Mouse (Mus musculus): ENCODE measurements around the gene Aspdh.

Gene Aspdh

DNA sequence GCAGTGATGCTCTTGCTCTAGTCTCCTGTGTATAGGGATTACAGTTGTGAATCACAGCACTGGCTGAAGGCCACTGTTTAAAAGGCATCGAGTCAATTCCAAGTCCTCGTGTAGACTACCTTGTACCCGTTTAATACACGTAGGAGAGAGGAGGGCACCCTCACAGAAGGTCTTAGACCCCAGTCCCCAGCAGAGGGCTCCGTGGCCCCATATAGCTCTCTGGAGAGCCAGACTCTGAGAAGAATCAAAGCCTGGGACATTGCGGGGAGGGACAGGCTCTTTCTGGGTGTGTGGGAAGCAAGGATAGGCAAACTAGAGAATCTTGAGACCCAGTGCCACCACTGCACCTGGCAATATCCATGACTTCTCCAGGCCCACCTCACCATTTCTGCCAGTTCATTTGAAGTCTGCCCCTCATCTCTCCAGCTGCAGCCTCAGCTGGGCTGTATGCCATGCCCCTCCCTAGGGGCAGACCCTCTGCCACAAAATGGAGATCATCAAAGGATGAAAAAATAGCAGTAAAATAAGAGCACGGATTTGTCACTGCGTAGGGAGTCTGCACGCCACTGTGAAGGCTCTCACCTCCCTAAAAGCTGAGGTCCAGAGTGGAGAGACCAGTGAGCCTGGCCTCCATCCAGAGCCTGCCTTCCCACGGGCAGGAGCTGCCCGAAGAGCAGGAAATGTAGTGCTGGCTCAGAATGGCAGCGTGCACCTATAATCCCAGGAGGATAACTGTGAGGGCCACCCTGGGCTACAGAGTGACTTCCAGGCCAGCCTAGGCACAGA, 18.9 kb upstream of the Aspdh start:
- DNase-seq, result peak; percentile 80 to 89

DNA sequence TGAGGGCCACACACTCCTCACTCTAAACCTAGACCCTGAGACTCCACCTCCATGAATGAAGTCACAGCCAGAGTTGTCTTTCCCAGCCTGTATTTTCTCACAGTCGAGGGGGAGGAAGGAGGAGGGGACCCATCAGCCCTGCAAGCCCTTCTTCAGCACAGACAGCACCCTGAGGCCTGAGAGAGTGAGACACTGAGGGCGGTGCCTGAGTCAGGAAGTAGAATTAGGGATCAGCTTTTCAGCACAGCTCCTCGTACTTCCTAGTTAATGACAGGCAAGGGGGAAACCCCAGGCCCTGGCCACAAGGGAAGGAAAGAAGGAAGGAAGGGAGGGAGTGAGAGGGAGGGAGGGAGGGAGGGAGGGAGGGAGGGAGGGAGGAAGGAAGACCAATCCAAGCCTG, 11.9 kb upstream of the Aspdh start:
- peak in 1 of 2 experiments; percentile 7 for DNase-seq

DNA sequence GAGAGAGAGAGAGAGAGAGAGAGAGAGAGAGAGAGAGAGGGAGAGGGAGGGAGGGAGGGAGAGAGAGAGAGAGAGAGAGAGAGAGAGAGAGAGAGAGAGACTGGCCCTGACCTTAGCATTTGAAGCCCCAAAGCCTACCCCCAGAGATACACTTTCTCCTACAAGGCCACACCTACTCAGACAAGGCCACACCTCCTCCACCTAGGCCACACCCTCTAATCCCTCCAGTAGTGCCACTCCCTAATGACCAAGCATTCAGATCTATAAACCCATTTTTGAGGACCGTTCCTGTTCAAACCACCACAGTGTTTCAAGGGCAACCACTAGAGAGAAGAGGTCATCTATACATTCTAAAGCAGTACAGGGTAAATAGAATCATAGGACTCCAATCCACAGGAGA, 8.9 kb upstream of the Aspdh start:
- peak in 1 of 2 experiments; percentile 7 for DNase-seq

DNA sequence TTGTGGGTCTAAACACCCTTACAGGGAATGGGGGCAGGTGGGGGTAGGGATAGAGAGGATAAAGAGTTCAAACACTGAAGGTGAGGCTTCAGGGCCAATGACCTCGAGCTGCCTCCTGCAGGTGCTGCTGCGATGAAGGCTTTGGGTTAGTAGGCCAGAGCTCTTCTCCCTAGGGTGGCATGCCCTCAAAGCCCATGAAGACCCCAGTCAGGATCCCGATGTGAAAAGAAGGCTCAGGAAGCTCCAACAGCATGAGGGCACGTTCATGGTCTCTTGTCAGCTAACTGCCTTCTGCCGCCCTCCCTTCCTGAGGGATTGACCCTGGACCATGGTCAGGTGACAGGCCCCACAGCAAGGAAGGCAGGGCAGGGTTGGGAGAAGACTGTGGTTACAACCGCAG, 5.1 kb upstream of the Aspdh start:
- peak; percentile 23 to 27 for DNase-seq

DNA sequence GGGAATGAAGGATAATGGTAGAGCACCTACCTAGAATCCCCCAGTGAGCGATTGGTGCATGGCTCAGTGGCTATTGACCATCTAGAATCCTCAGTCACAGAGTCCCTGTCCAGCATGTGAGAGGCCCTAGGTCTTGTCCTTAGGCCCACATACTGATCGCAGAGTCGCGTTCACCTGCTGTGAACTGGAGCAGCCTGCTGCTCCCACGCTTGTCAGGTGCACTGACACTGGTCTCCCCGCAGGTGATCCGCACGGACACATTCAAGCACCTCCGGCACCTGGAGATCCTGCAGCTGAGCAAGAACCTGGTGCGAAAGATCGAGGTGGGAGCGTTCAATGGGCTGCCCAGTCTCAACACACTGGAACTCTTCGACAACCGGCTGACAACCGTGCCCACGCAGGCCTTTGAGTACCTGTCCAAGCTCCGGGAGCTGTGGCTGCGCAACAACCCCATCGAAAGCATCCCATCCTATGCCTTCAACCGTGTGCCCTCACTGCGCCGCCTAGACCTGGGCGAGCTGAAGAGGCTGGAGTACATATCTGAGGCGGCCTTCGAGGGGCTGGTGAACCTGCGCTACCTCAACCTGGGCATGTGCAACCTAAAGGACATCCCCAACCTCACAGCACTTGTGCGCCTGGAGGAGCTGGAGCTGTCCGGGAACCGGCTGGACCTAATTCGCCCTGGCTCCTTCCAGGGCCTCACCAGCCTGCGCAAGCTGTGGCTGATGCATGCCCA, 4.3 kb upstream of the Aspdh start:
- DNase-seq, result peak; percentile 51

DNA sequence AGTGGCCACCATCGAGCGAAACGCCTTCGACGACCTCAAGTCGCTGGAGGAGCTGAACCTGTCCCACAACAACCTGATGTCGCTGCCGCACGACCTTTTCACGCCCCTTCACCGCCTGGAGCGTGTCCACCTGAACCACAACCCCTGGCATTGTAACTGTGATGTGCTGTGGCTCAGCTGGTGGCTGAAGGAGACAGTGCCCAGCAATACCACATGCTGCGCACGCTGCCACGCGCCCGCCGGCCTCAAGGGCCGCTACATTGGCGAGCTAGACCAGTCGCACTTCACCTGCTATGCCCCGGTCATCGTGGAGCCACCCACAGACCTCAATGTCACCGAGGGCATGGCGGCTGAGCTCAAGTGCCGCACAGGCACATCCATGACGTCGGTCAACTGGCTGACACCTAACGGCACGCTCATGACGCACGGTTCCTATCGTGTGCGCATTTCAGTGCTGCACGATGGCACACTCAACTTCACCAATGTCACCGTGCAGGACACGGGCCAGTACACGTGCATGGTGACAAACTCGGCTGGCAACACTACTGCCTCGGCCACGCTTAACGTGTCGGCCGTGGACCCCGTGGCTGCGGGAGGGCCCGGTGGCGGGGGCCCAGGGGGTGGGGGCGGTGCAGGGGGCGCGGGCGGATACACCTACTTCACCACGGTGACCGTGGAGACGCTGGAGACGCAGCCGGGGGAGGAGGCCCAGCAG, 3.5 kb upstream of the Aspdh start:
- DNase-seq, result peak; percentile 38 to 49

DNA sequence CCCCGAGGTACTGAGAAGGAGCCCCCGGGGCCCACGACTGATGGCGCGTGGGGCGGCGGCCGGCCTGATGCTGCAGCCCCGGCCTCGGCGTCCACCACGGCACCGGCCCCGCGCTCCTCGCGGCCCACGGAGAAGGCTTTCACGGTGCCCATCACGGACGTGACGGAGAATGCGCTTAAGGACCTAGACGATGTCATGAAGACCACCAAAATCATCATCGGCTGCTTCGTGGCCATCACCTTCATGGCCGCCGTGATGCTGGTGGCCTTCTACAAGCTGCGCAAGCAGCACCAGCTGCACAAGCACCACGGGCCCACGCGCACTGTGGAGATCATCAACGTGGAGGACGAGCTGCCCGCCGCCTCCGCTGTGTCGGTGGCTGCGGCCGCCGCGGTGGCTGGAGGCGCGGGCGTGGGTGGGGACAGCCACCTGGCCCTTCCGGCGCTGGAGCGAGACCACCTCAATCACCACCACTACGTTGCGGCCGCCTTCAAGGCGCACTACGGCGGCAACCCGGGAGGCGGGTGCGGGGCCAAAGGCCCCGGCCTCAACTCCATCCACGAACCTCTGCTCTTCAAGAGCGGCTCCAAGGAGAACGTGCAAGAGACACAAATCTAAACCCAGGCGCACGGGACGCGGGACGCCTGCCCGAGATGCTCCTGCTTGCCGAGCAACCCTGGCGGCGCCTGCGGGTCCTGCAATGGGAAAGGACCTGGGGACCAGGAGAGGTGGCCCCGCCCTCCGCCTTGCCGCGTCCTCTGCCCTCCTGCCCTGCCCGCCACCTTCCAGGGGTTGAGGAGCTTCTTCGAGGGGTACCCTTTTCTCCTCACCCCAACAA, 2.8 kb upstream of the Aspdh start:
- peak; percentile 58 to 75 for DNase-seq

DNA sequence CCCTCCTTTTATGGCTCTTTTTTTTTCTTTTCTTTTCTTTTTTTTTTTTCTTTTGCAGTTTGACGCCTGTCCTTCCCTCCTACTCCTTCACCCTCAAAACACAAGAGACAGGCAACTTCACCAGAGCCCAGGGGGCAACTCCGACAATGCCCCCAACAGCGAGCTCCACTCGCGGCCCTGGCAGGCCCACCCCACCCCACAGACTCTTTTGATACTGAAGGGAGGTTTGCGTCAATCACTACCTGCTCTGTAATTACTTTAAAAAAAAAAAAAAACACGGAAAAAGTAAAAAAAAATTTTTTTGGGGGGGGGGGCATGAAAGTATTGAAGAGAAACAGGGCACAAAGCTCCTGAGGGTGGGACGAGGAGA, 2.1 kb upstream of the Aspdh start:
- DNase-seq, result peak in 1 of 2 experiments; percentile 25

DNA sequence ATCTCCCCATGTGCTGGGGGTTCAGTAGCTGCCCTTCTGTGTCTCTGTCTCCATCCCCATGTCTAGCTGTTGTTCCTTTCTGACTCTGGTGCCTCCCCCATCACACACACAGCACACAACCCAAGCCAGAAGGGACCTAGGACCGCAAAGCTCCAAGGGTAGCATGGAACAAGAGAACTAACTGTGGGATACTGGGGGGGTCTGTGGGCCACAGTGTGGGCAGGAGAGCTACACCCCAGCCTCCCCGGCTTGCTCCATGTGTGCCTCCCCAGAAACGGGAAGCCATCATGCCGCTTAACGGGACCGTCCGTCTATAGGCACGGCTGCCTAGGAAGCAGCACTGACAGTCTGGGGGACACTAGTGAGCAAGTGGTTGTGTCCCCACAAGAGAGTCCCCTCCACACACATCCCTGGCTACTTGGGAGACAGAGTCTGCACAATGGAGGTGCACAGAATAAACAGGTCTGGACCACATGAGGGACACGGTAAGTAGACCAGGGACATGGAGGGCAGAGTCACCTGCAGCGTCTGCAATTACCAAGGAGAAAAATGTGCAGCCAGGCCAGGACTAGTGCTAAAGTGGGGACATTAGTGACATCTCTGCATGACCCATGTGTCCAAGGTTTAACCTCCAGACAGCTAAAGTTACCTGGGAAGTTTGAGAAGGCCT, 1.5 kb upstream of the Aspdh start:
- peak in 1 of 2 experiments; percentile 52 for DNase-seq

DNA sequence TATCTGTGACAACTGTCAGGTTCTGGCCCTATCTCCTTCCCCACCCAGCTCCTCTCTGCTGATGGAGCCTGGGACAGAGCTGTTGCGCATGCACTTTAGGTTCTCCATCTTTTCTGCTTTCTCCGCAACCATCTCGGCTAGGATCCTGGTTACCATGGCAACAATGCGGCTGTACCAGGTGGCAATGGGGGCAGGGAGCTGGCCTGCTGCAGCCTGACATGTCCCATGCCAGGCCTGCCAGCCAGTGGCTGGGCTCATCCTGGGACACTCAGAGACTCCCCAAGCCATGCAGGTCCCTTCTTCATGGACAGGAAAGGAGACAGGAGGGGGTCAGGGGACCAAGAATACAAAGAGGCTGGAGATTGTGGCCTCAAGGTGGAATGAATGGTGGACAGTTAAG, 680 bp upstream of the Aspdh start:
- peak; percentile 96 to 97 for DNase-seq

DNA sequence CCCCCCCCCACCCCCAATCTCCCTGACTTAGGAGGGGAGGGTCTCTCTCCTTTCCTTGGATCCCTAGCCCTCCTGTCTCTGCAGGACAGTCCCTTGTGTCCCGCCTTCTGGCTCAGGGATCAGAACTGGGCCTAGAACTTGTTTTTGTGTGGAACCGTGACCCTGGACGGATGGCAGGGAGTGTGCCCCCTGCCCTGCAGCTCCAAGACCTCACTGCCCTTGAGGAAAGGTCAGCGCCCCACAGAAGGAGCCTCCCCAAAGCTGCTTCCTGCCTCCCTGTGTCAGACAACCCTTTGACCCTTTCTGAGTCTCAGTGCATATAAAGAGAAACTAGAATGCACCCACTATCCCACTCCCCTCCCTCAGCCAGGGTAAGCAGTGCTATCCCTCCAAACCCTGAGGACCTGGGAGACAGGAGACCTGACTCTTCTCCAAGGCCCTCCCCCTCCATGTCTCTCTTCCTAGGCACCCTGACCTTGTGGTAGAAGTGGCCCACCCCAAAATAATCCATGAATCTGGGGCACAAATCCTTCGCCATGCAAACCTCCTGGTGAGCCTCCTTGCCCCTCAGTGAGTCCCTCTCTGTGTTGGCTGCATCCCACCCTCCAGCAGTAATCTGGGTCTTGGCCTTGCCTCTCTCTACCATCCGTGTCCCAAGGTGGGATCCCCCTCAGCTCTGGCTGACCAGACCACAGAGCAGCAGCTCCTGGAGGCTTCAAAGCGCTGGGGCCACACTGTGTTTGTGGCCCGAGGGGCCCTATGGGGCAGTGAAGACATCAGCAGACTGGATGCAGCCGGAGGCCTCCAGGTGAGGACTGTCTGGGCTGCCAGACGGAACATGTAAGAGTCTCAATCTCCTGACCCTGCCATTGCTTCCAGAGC, 1.1 kb downstream of the Aspdh start:
- peak; percentile 39 to 45 for DNase-seq

DNA sequence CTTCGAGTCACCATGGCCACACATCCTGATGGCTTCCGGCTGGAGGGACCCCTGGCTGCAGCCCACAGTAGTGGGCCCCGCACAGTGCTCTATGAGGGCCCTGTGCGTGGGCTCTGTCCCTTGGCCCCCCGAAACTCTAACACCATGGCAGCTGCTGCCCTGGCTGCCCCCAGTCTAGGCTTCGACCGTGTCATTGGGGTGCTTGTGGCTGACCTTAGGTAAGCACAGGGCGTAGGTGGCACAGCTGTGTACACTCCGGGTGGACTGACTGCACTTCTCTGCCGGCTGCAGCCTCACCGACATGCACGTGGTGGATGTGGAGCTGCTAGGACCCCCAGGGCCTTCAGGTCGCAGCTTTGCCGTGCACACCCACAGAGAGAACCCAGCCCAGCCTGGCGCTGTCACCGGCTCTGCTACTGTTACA, 1.7 kb downstream of the Aspdh start:
- DNase-seq, result peak; percentile 51 to 57

DNA sequence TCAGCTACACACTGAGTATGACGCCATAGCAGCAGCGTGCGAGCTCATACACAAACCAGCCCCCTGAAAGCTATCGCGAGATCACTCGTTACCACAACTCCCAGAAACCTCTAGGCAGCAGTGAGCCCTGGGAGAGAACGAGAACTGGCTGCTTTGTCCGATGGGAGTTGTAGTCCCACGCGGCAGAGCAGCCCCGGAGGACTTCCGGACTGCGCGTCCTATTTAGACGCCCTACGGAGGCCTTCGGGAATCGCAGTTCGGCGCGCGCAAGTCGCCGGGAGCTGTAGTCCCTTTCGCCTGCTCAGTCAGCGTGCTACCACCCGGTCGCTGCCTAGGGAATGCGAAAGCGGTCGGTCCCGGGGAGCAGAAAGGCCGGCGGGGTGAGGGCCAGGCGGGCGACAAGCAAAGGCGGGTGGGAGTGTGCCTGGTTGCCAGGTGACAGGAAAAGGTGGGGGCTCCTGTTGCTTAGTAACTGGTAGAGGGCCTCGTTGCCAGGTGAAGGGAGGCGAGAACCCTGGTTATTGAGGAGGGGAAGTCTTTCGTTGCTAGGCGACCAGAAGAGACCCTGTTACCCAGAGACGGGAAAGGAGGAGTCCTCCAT, 2.7 kb downstream of the Aspdh start, which contains the start of gene Josd2:
TSS of gene Josd2 (plus strand) at position 170 of the 601 bp plus-strand sequence.
- peak; percentile 95 for DNase-seq

DNA sequence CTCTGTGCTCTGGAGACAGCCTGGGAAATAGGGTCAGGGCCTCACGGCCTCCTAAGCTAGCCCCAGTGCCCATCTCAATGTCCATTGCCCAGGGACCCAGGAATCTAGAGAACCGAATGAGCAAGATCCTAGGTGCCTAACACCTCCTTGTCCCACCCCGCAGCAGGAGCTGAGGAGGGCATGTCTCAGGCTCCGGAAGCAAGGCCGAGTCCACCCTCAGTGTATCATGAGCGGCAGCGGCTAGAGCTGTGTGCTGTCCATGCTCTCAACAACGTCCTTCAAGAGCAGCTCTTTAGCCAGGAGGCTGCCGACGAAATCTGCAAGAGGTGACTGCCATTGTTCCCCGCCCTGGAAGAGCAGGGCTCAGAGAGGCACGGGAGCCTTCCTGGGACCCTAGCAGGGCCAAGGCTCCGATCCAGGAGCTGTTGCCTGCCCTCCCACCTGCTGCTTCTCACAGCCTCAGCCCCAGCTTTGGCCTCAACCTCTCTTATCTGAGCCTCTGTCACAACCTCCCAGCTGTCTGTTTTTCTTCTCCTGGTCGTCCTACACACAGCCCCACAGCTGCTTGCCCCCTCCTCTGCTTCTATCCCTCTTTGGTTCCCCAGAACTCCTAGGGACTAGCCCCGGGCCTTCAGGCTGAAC, 3.6 kb downstream of the Aspdh start:
- peak in 1 of 2 experiments; percentile 47 for DNase-seq

DNA sequence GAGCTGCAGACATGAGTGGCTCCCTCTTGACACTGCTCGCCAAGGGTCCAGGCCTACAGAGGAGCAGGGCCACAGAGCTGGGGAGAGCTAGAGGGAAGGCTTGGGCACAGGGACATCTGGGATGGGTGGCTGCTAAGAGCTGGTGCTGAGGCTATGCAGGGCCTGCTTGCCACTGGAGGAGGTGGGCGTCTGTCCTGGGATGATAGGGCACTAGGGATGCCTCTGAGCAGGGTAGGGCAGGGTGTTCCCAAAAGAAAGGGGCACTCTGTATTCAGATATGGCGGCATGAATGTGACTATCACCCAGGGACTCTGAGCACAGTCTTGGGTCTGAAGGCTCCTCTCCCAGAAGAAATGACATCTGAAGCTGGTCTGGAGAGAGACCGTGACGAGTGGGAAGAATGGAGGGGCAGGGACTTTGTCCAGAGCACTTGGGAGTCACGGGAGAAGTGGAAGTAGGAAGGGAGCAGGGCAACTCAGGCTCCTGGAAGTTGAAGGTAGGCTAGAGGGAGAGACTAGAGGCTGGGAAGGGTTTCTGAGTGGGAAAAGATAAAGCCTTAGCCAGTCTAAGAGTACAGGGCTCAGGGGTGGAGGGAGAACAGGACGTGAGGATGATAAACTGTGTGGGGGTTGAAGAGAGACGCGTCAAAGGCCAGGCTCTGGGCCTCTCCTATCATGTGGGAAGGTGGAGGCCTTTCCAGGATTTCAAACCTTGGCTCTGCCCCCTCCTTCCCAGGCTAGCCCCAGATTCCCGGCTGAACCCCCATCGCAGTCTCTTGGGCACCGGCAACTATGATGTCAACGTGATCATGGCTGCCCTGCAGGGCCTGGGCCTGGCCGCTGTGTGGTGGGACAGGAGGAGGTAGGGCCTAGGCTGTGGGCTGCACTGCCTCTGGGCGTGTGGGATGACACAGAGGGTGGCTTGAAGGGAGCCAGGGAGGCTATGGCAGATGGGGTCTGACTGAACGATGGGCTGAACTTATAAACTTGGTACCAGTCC, 4.8 kb downstream of the Aspdh start:
- peak; percentile 20 to 25 for DNase-seq

DNA sequence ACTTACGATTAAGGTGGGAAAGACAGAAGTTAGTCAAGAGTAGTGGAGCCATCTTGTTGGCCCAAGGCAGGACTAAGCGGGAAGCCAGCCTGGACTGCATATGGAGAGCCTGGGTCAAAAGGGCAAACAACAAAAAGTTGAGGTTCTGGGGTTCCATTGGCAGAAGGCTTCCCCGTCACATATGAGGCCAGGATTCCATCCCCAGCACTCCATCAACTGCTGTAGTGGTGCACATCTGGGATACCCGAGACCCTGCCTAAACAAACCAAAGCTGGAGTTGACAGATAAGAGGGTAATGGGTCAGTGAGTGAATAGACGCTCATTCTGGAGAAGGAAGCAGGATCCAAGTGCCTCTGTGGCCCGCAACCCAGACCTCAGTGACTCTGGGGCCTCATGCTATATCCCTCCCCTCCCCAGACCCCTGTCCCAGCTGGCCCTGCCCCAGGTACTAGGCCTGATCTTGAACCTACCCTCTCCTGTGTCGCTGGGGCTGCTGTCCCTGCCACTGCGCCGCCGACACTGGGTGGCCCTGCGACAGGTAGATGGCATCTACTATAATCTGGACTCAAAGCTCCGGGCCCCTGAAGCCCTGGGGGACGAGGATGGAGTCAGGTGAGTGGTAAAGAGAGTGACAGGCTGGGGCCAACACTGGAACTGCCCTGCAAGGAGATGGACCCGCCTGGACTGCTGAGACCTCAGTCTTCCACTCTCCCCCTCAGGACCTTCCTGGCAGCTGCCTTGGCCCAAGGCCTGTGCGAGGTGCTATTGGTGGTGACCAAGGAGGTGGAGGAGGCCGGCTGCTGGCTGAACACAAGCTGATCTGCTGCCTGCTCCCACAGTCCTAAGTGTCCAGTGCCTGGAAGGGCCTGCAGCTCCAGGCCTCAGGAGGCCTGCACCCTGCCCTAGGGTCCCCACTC, 5.8 kb downstream of the Aspdh start:
- peak; percentile 12 to 35 for DNase-seq

DNA sequence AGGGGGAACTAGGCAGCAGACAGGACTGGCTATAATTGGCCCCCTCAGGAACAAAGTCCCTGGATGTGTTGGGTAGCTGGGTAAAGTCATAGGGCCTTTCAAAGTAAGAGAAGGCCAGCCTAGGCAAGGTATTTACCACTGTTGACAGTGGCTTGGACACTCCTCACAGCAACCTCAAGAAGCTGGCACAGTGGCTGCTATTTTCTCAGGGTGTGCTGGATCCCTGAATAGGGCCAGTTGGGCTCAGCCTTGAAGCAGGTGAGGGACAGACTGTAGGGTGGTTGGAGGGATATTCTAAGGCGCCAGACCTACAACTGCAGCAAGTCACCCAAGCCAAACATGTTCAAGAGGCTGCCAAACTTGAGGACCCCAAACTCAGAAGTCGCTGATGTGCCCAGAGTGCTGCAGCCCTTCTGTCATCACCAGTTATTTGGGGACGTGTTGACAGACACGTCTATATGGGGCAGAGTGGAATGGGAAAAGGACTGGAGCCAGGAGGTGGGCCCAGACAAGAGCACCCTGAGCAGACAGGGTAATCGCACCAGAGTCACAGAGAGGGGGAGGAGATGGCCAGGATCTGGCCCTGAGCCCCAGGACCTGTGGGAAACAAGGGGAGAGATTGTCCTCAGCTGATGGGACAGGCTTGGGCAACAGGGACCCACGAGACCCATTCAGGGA, 6.8 kb downstream of the Aspdh start:
- peak; percentile 18 to 33 for DNase-seq
